Mouse (Mus musculus): ENCODE measurements around the gene Nsmce3. TPM values are rescaled to one million over a fixed set of nuclear protein-coding genes. Genes with fewer than 3 reads are reported as not detected.

The Nsmce3 gene
- polyA plus RNA-seq, 1 experiment from 2014 or later, result 13.4 TPM

DNA sequence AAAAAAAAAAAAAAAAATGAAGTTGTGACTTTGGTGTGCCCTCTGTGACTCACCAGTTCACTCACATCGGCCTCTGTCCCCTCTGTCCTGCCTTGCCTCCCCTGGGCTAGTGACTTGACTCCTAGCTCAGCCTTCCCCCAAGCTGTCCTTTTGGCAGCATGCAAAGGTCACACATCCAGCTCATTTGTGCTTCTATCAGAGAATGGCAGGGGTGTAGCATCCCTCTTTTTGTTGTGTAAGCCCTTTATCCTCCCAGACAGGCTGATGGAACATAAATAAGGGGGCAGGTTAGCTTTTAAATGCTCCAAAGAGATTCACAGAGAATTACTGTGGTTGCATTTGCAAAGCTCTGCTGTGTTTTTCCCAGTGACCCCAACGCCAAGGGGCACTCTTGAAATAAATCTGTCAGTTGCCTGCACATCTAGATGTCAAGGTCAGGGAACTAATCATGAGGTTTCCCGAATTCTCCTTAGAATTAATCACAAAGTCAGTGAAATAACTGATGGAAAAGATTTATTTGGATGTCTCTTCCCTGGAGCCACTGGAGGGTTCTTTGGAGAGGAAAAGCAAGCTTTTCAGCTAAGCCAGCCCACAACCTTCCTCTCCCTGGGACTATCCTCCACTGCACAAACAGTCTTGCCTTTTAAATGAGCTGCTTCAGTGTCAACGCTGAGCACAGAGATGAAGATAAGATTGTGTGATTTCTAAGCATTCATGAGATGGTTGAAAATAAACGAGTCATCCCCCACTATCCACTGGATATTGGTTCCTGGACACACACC is 42.4 kb downstream of the Nsmce3 start:
- Histone ChIP-seq H3K9ac (no peak overlapping the region), H3K4me1 (no peaks in the 10 kb centered on the region), H3K4me2 (replicated peaks) (no peak overlapping the region), H3K36me3 (no peaks in the 10 kb centered on the region), H3K27ac (no peak overlapping the region), H3K9me3 (no peaks in the 10 kb centered on the region), H3K27me3 (no peaks in the 10 kb centered on the region), H3K4me3 (no peak overlapping the region)
- no peak for ATAC-seq (ENCODE audit: insufficient number of reproducible peaks, insufficient read depth, low FRiP score, low TSS enrichment)
- 56% methylated on average over 5 of the region's 5 CpGs for WGBS

DNA sequence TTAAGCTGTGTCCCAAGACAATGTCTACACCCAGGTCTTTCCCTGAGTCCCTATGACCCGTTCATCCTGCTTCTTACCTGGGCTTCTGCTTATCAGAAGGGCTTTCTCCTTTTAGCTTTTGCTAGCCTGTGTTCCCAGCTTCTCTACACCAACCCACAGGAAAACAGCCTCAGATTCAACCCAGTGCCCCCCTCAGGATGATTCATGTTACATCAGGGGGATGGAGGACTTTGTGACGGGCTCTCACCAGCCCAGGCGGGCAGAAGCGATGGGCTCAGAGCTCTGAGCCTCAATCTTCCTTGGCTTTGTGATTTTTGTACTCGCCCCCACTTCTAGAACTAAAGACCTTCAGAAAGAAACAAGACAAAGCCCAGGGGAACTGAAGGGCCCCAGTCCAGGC is 51.7 kb downstream of the Nsmce3 start:
- Histone ChIP-seq H3K4me3 (no peak overlapping the region), H3K9me3 (no peaks in the 10 kb centered on the region), H3K27me3 (no peaks in the 10 kb centered on the region), H3K27ac (no peak overlapping the region), H3K36me3 (no peaks in the 10 kb centered on the region), H3K9ac (no peak overlapping the region), H3K4me1 (no peaks in the 10 kb centered on the region), H3K4me2 (replicated peaks) (no peak overlapping the region)
- WGBS, result 78% methylated on average over 5 of the region's 5 CpGs
- no peak for ATAC-seq (ENCODE audit: insufficient number of reproducible peaks, insufficient read depth, low FRiP score, low TSS enrichment)

DNA sequence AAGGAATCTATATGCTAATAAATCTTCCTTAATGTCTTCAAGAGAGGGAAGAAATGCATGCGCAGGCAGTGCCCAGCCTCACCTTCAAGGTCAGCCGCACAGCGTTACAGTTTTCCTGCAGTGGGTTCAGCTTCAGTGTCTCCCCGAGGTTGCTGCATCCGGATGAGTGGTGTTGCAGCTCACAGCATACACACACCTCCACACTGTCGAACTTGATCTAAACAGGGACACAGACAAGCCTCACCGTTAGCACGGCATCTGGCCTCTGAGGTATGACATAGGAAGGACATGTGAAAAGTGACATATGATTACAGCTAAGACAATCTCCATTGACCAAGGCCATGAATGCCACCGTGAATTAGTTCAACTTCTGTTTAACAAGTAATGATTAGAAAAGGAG is 53.1 kb downstream of the Nsmce3 start:
- H3K9ac ChIP-seq, result no peak overlapping the region
- no peak overlapping the region for H3K4me2 ChIP-seq (replicated peaks)
- no peaks in the 10 kb centered on the region for H3K4me1 ChIP-seq
- H3K27me3 ChIP-seq, result no peaks in the 10 kb centered on the region
- WGBS, result 83% methylated on average over 9 of the region's 9 CpGs
- no peaks in the 10 kb centered on the region for H3K36me3 ChIP-seq
- H3K9me3 ChIP-seq, result no peaks in the 10 kb centered on the region
- no peak overlapping the region for H3K4me3 ChIP-seq
- no peak overlapping the region for H3K27ac ChIP-seq
- no peak for ATAC-seq (ENCODE audit: insufficient number of reproducible peaks, insufficient read depth, low FRiP score, low TSS enrichment)

Measured in embryonic facial prominence, embryonic 12.5 days (tissue).